Mouse (Mus musculus) urinary bladder, postnatal 36 days (tissue): ENCODE measurements at regions not wholly inside any gene's neighbourhood (a gene's known extent, or its start where the extent isn't known, plus 50 kb on each side); places are given as distances from the start of the nearest gene placed in this dataset.

Experiments used
- DNase-seq, 2 experiments: peaks; one replicate each; pipeline ENCODE4 v3.0.0; 2022; ENCODE audit warnings: low spot score in 2 of 2, mixed read lengths in 1 of 2

GRCm38 (mm10) chr17:88173354-88174032, 108.4 kb upstream of the Fbxo11 start:
- no peak for DNase-seq

DNA sequence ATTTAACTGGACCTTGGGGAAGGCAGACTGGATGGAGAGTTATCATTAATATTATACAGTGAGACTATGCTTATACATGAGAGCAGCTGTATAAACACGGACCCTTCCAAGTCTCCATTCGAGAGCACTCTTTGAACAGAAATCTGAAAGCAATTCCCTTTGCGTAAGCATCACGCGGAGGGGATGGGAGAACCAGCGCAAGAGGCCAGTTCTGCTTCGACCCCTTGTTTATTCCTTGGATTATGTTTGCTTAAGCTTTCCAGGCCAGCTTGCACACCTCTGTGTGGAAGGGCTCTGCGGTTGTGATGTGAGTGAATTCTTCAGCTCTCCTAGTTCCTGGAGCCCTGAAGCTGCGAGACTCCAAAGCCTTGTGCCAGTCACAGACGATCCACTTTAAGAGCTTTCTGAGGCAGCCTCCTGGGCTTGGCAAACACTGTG, 109.2 kb upstream of the Fbxo11 start:
- no peak for DNase-seq

DNA sequence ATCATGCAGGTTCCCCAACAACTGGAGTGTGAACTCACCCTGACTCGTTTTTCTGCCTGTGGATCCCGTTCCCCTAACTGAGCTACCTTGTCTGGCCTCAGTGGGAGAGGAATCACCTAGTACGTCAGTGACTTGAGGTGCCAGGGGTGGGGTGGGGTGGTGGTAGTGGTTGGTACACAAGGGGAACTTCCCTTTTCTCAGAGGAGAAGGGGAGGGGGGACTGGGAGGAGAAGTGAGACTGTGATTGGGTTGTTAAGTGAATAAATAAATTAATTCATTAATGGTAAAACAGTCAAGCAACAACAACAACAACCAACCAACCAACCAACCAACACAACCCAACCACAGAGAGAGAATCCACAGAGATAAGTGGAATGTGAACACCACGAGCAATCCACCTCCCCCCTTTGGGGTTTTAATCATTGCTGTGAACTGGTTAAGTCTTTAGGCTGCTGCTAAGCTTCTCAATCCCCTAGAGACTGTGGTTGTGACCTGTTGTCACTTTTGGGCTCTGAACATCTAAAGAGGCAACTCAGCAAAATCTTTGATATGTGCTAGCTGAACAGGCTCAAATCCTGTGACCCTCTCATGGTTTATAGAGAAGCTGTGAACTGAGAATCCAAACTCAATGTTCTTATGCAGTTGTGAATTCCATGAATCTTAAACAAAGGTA, 111.0 kb upstream of the Fbxo11 start:
- no peak for DNase-seq

DNA sequence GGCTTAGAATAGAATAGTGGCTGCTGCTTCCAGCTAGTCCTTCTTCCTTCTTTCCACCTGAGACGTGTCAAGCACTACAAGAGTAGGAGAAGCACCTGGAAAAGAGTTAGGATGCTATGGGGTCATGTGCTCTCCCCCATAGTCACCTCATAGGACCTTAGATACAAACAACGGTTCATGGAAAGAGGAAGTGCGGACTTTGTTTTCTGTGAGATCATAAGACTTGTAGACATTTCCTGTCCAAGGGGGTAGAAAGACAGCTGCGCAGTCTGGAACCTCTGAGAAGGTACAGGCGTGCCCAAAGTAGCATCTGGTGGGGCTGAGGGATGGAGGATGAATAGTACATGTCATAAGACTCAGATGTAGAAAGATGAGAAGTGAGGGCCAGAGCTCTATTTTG, 125.6 kb upstream of the Fbxo11 start:
- no peak for DNase-seq

DNA sequence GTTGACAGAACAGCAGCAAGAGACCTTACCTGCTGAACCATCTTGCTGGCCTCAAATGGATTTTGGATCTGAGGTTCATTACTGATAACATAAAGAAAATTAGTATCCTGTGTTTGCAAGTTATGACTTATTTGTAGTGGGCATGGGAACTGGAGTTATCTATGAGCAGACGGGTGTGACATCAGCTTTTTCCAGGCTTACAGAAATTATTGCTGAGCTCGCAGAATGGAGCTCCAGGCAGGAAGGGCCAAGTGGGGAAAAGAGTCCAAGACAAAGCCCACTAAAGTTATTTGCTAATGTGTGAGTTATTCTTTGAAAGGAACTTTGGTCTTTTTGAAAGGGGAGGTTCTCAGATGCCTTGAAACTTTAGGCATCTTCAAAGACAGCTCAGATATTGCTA, 126.4 kb upstream of the Fbxo11 start:
- no peak for DNase-seq

GRCm38 (mm10) chr17:88191930-88192807, 127.1 kb upstream of the Fbxo11 start:
- no peak for DNase-seq

DNA sequence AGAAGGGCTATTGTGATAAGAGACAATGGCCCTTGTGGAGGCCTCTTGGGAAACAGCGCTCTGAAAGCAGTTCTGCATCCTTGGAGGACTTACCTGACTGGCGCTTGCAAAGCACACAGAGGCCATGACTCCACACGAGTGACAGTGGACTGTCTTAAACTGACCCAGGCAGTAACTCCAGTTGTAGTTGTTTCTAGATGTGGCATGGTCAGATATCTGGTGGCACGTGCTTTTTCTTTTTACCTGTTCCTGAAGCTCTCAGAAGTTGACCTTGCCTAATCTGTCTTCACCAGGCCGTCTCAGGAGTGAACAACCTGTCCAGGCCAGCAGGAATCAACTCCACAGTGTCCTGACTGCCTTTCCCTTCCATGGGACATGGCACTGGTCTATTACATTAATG, 129.6 kb upstream of the Fbxo11 start:
- no peak for DNase-seq

DNA sequence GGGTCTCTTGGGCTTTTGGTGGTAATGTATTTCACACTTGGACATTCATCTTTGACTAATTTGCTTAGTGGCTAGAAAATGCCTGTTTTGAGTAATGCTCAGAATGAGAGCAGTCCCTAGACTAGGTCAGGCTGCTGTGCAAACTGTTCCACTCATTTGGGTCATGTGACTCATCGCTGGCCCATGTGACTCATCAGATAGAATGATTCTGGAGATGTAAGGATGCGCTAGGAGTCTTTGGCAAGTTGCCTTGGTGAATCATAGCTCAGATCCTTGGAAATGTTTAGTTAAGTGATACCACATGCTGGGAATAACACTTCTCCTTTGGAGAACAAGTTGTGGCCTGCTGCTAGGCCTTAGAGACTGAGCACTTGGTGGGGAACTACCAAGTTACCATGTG, 130.2 kb upstream of the Fbxo11 start:
- peak; percentile 10 to 19 for DNase-seq

- no peak for DNase-seq
Measured at GRCm38 (mm10) chr17:88195893-88196292, 130.8 kb upstream of the Fbxo11 start.

DNA sequence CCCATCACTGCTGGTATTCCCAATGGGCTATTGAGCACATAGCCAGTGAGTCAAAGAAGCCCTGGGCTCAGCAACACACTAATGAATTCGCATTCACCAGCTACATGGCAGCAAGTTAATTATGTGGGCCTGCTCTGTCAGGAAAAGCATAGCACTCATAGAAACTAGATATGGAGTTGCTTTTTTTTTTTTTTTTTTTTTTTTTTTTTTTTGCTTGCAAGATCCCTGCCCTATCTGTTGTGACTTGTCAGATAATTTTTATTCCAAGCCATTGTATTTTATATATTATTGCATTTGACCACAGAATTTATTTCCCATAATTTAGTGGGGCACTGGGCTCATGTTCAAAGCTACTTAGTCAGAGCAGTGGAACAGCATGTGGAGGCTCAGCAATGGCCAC, 131.2 kb upstream of the Fbxo11 start:
- no peak for DNase-seq

GRCm38 (mm10) chr17:88197381-88197780, 132.3 kb upstream of the Fbxo11 start:
- peak in 1 of 2 experiments; percentile 11 for DNase-seq

DNA sequence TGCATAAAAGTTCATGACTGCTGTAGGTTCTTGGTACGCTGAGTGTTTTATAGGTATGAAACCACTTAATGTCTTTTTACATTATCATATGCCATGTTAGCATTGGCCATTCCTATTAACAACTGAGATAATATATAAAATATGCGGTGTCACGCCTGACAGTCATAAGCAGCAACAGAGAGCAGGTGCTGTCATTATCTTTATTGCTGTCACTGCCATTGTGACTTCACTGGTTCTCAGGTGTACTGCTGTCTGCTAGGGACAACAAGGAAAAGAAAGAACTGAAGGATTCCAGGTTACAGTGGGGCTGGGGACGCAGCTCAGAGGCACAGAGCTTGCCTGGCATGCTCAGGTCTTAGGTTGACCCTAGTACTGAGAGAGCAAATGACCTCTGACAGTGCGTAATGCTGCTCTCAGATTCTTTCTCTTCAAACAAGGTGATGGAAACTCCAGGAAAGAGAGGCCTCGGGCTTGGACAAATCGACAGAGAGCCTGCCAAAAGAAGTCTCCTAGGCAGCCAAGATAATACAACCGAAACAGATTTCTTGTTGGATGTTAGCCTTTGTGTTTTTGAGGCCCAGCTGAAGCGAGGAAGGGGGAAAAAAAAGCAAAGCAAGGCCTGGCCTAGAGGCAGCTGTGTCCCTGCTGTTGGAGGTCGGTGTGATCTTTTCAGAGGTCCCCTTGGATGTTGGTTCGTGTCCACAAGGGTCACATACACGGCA, 136.3 kb upstream of the Fbxo11 start:
- no peak for DNase-seq

DNA sequence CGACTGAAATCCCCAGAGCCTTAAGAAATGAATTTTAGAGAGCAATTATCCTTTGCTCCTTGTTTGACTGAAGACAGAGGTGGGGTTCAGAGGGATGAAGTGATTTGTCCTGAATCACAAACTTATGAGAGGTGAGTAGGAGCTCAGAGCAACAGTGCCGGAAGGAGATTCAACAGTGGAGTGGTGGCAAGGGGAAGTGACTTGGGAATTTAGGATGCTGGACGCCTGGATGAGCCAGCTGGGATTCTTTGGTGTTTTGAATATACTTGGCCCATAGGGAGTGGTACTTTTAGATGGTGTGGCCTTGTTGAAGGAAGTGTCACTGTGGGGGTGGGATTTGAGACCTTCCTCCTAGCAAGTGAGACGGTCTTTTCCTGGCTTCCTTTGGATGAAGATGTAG, 137.1 kb upstream of the Fbxo11 start:
- no peak for DNase-seq

- DNase-seq, result no peak
Measured at GRCm38 (mm10) chr17:88209565-88209964, 144.5 kb upstream of the Fbxo11 start.

DNA sequence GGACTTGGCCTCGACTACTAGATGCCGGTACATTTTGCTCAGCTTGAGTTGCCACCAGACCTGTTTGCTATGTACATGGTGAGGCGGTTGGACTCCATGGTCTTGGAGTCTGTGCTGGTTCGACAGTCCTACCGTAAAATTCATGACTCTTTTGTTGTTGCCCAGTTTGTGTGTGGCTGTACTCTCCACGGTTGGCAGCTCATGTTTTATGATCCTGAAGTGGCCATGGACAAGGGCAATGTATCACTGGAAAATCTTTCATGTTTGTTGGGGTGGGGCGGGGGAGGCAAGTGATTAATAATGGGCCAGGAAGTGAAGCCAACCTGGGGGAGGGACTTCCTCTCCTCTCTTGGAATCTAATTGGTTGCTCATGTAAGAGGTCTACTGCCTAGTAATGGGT, 147.0 kb upstream of the Fbxo11 start:
- no peak for DNase-seq

DNA sequence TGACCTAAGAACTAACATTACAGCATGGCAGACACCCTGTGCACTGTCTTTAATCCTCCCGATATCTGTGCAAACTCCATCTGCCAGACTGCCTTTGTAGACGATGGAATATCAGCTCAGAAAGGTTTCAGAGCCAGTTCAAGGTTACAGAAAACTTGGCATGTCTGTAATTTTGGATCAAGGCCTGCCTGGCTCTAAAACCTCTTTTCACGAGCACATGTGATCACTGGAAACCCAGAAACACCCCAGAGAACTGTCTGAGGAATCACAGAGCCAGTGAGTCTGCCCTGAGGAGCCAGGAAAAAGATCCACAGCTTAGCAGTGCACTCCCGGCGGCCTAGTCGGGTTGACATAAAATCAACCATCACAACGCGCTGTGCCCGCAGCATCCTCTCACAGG, 149.7 kb upstream of the Fbxo11 start:
- DNase-seq, result peak; percentile 5 to 41

DNA sequence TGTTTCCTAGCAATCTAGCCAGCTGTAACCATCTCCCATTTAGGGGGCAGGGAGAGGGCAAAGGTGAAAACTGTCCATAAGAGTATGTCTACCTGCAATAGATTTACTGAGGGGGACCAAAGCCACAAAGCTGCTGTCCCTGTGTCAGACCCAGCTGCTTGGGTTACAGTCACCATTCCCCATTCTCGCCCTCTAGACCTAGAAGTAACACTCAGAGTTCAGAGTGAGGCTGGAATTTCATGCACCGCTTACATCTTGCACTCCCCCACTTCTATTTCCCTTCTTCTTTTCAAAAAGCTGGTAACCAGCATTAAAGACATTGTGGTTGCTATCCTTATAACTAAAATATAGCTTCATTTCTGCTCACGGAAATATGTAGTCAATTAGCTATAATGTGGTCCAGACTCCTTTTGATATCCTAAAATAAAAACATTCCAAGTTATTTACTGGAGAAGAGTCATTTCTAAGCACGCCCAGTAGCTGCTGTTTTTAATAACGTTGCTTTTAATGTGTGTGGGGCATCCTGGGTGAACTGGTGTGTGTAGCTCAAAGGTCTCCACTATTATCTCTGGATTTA, 157.4 kb upstream of the Fbxo11 start:
- DNase-seq, result no peak

GRCm38 (mm10) chr17:88240476-88240875, 175.4 kb upstream of the Fbxo11 start:
- DNase-seq, result no peak

- no peak for DNase-seq
Measured at GRCm38 (mm10) chr17:88248625-88249024, 183.5 kb upstream of the Fbxo11 start.

DNA sequence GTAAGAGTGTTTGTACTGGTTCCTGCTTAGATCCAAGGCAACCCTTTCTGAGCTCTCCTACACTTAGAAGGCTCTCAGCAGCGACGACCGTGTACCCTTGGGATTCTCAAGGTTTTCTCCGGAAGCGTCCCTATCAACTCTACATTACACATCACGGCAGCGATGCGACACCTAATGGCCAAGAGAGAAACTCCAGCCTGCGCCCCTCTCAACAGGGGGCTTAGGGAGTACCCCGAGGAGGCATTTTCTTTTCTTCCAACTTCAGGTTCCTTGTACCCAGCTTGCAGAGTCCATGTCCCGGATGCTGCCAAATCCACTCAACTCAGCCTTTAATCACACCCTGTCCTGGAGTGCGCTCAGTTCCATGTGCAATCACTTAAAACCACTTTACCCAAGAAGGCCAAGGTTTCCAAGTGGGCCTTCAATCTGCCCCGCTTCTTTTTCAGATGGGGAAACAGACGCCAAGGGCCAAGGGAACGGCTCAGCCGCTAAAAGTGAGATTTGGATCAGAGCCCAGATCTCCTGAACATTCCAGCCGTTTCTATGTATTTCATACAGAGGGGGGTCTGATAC, 186.9 kb upstream of the Fbxo11 start:
- DNase-seq, result peak; percentile 32 to 51
